Mouse (Mus musculus): ENCODE measurements around the gene Rnf166. TPM values are rescaled to one million over a fixed set of nuclear protein-coding genes. Genes with fewer than 3 reads are reported as not detected.
A peak's percentile ranks its signal among the peaks of the same experiment; 100 is the strongest.

Gene Rnf166
- 28.9 and 31.6 TPM in 2 replicates for total RNA-seq (2017)

- ATAC-seq (replicated peaks; ENCODE audit: low read depth, poor library complexity, severe bottlenecking): peak; percentile 51
These were observed at the start of gene Rnf166, which contains the start of gene Ctu2 for GRCm38 (mm10) chr8:122475580-122476320. Gene Rnf166 (minus strand): TSS chr8:122476064. Gene Ctu2 (plus strand): TSS chr8:122476143.

GRCm38 (mm10) chr8:122525004-122525403, 49.1 kb upstream of the Rnf166 start:
- no peak for ATAC-seq (replicated peaks; ENCODE audit: low read depth, poor library complexity, severe bottlenecking)

GRCm38 (mm10) chr8:122524506-122524905, 48.6 kb upstream of the Rnf166 start:
- ATAC-seq (replicated peaks; ENCODE audit: low read depth, poor library complexity, severe bottlenecking): no peak

GRCm38 (mm10) chr8:122523652-122524360, 47.9 kb upstream of the Rnf166 start:
- no peak for ATAC-seq (replicated peaks; ENCODE audit: low read depth, poor library complexity, severe bottlenecking)

GRCm38 (mm10) chr8:122522796-122523651, 47.2 kb upstream of the Rnf166 start:
- ATAC-seq (replicated peaks; ENCODE audit: low read depth, poor library complexity, severe bottlenecking): no peak

GRCm38 (mm10) chr8:122520611-122521010, 44.7 kb upstream of the Rnf166 start:
- ATAC-seq (replicated peaks; ENCODE audit: low read depth, poor library complexity, severe bottlenecking): no peak

- ATAC-seq (replicated peaks; ENCODE audit: low read depth, poor library complexity, severe bottlenecking): no peak
These were observed 41.8 kb upstream of the Rnf166 start for GRCm38 (mm10) chr8:122517541-122518190.

- no peak for ATAC-seq (replicated peaks; ENCODE audit: low read depth, poor library complexity, severe bottlenecking)
These were observed 39.8 kb upstream of the Rnf166 start for GRCm38 (mm10) chr8:122515699-122516098.

GRCm38 (mm10) chr8:122512392-122512791, 36.5 kb upstream of the Rnf166 start:
- no peak for ATAC-seq (replicated peaks; ENCODE audit: low read depth, poor library complexity, severe bottlenecking)

- ATAC-seq (replicated peaks; ENCODE audit: low read depth, poor library complexity, severe bottlenecking): no peak
These were observed 35.7 kb upstream of the Rnf166 start for GRCm38 (mm10) chr8:122511552-122511951.

GRCm38 (mm10) chr8:122500856-122501255, 25.0 kb upstream of the Rnf166 start:
- peak; percentile 80 for ATAC-seq (replicated peaks; ENCODE audit: low read depth, poor library complexity, severe bottlenecking)

GRCm38 (mm10) chr8:122497912-122498311, 22.0 kb upstream of the Rnf166 start:
- ATAC-seq (replicated peaks; ENCODE audit: low read depth, poor library complexity, severe bottlenecking): peak; percentile 29; the same call in 1 of the 2 replicates

GRCm38 (mm10) chr8:122497016-122497734, 21.3 kb upstream of the Rnf166 start:
- peak; percentile 10; the same call in 1 of the 2 replicates for ATAC-seq (replicated peaks; ENCODE audit: low read depth, poor library complexity, severe bottlenecking)

GRCm38 (mm10) chr8:122488387-122488786, 12.5 kb upstream of the Rnf166 start:
- ATAC-seq (replicated peaks; ENCODE audit: low read depth, poor library complexity, severe bottlenecking): no peak

GRCm38 (mm10) chr8:122484831-122485230, 9.0 kb upstream of the Rnf166 start:
- peak; percentile 70 for ATAC-seq (replicated peaks; ENCODE audit: low read depth, poor library complexity, severe bottlenecking)

- no peak for ATAC-seq (replicated peaks; ENCODE audit: low read depth, poor library complexity, severe bottlenecking)
These were observed 8.0 kb upstream of the Rnf166 start for GRCm38 (mm10) chr8:122483877-122484276.

- no peak for ATAC-seq (replicated peaks; ENCODE audit: low read depth, poor library complexity, severe bottlenecking)
These were observed 6.6 kb upstream of the Rnf166 start for GRCm38 (mm10) chr8:122482448-122482847.

- 0 out of 2 replicates have a peak, but pooled peaks have one; percentile 6 for ATAC-seq (replicated peaks; ENCODE audit: low read depth, poor library complexity, severe bottlenecking)
These were observed 808 bp downstream of the Rnf166 start for GRCm38 (mm10) chr8:122474951-122475560.
